Mouse (Mus musculus) lung, adult 18-20 months (tissue): ENCODE measurements around the gene Efna5.

Experiments
- DNase-seq, 2 experiments: peaks; one replicate each; pipeline ENCODE4 v3.0.0; 2022; ENCODE audit warnings: mixed read lengths in 2 of 2

The Efna5 gene

DNA sequence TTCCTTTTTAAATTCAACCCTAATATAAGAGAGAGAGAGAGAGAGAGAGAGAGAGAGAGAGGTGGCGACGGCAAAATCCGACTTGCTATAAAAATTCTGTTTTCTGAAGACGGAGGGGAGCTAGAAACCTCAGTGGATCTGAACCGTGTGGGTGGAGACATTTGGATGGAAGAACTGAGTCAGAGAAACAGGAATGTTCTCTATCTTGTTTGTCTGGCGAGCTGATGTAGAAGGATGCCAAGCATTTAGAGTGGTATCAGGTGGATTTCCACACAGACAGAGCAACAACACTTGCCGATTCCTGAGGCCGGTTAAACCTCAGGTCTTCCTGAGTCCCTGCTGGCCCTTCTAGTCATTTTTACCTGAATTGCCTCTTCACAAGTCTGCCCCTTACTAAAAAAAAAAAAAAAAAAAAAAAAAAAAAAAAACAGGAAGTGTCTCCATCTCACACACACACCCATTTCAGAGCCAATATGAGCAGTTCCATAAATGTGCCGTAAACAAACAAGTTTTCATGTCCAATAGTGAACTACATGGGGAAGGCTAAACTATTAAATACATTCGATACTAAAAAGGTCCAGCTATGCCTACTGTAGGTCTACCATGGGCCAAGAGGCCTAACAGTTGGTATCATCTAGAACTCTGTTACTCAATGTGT, 231.7 kb downstream of the Efna5 start:
- DNase-seq, result peak; percentile 47 to 69

- no peak for DNase-seq
These were observed 234.3 kb downstream of the Efna5 start for GRCm38 (mm10) chr17:62646836-62647235.

DNA sequence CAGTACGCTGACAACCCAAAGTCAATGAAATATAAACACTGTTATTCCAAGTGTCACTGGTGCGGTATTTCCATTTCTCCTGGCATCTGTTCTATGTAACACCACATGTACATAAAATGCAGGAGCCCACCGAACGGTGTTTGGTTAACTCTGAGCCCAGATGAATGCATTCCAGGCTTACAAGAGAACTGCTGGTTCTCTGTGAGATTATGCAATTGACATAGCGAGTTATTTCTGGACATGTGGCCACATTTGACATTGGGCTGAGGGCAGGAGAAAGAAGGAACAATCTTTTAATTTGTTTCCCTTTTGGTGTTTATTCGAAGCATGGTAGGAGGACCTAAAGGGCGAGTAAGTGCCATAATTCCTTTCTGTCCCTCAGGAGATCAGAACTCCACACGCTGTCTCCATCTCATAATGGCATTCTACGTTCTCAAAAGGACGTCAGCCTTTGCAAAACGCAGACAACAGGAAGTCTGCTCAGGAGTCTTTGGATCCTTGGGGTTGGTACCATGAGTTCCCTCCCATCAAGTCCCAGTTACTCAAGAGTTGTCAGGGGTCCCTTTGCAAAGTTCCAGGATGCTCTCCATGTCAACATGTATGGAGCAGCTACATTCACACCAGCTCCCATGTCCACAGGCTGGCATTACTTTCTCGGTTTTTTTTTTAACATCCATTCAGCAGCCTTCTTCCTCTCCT, 238.5 kb downstream of the Efna5 start:
- DNase-seq, result no peak

DNA sequence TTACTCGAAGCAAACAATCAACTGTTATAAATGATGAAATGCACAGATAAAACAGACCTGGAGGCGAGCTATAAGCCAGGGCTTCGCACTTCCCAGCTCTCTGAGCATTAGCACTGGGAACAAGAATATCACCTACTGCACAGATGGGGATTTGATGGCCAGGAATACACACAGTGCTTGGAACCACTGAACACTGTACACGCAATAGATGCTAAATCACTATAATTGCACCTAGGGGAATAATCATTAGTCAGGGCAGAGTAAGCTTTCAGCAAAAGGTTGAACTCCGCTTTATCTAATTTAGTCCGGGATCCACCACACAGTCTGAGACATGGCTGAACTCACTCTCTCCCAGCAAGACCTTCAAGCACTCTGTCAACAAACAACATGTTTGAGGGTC, 240.5 kb downstream of the Efna5 start:
- DNase-seq, result no peak

- no peak for DNase-seq
These were observed 244.2 kb downstream of the Efna5 start for GRCm38 (mm10) chr17:62636896-62637295.

GRCm38 (mm10) chr17:62634937-62635336, 246.2 kb downstream of the Efna5 start:
- DNase-seq, result no peak

GRCm38 (mm10) chr17:62628474-62628873, 252.6 kb downstream of the Efna5 start:
- DNase-seq, result no peak

DNA sequence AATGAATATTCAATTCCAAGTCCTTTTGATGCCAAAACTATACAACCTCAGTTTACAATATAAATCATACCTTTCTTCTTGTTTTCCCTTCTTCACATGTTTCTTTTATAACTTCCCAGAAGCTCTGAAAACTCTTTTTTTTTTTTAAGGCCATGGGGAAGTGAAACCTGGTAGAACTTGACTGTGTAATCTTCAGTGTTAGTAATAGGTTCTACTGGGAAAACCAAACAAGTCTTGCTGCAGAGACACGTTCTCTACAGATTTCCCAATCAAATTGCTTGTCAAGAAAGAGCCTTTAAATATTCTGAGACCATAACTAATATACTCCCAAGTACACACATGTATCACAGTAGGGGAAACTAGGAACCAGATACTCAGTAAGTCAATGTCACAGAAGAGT, 253.6 kb downstream of the Efna5 start:
- no peak for DNase-seq

GRCm38 (mm10) chr17:62625646-62626020, 255.5 kb downstream of the Efna5 start:
- no peak for DNase-seq

GRCm38 (mm10) chr17:62624804-62625645, 256.1 kb downstream of the Efna5 start:
- DNase-seq, result no peak

DNA sequence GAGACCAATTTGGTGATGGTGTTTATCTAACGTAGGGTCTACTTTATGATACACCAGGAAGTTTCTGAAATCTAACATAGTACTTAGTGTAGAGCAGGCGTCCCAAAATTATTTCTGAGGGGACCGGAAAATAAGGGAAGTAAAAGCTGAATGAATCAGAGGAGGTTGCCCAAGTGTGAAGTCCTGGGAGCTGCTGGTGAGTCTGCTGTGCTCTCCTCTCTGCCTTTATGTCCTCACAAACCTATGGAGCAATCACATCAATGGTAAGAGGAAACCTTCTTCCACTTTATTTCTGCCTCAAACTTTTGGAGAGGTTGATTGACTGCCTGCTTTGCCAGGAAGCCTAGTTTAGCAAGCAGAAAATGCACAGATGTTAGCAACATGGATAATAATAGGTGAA, 257.9 kb downstream of the Efna5 start:
- no peak for DNase-seq

DNA sequence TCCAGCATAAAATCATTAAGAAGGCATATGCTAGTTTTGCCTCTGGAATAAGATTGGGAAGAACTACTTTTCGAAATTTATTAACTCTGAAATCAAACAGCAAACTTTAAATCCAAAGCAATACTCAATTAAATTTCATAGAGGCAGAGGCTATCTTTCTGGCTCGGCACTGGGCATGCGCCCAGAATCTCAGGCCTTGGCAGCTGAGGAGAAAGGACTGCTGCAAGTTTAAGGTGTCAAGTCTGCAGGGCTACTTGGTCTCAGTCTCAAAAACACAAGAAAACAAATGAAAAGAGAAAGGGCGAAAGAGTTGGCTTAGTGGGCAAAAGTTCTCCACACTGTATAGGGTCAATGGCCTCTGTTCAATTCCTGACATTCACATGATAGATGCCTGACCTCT, 258.6 kb downstream of the Efna5 start:
- DNase-seq, result no peak

DNA sequence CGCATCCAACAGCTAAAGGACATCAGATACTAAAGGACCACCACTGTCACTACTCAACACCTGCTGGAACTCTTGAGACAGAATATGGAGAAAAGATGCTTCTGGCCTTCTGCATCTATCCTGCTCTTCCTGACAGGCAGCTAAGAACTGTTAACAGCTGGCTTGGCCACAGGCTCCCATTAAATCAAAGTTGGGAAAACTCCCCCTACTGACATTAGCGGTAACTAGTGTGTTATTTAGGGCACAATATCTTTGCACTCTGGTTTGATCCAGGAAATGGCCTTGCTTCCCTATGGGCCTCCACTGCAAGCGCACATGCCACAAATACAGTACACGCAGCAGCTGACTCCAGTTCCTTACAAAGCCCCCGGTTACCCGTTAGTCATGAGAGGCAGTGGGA, 266.0 kb downstream of the Efna5 start:
- DNase-seq, result no peak

DNA sequence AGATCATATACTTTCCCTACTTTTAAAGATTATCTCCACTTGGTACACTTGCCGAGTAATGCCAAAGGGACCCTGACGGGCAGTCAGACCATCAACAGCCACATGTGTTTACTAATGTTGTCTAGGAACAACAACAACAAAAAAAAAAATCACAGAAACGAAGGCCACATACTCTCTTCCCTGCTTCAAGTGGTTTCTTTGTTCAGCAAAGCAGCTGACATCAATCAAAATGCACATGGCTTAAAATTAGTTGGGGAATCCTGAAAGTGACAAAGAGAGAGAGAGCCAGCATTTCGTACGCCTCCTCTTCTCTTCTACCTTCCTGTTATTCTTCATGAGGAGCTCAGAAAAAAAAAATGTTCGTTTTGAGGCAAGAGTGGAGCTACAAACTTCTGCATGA, 266.4 kb downstream of the Efna5 start:
- no peak for DNase-seq

GRCm38 (mm10) chr17:62614237-62614636, 266.9 kb downstream of the Efna5 start:
- DNase-seq, result no peak

DNA sequence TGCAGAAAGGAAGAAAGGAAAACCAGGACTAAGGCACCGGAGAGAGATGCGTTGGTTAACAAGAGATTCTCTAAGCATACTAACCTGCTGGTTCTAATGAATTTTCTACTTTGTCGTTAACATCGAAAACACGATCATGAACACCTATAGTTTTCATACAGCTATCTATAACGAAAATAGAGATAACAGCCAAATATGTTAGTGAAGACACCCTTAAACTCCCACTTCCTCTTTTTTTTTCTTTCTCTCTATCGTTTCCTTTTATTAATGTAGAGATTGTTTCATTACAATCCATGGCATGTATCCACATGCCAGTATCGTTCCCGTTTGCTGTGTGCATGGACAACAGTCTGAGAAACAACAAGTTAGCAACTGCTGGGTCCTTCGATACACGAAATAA, 267.9 kb downstream of the Efna5 start:
- no peak for DNase-seq

GRCm38 (mm10) chr17:62608145-62608544, 273.0 kb downstream of the Efna5 start:
- DNase-seq, result no peak

DNA sequence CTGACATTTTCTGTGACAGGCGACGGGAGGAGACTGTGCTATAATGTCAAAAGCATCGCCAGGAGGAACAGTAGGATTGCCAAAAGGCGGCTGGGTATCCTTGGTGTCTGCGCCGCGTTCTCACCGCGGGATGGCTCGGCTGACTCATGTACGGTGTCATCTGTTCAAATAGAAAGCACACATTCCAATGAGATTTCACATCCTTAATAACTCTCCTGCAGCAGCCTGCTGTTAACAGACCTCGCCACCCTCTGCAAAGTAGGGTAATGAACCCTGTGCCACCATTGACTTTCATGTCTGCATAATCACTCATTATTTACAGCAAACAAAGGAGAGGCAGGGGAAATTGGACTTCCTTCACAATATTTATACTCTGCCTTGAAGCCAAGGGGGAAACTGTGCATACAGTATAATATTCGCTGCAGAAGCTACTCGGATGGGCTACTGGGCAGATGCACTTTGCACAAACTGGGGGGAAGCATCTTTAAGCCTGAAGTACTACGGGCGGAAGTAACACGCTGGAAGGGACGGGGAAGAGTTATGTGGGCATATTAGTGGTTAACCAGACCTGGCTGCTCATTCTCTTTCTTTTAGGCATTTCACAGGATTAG, 273.7 kb downstream of the Efna5 start:
- DNase-seq, result no peak

DNA sequence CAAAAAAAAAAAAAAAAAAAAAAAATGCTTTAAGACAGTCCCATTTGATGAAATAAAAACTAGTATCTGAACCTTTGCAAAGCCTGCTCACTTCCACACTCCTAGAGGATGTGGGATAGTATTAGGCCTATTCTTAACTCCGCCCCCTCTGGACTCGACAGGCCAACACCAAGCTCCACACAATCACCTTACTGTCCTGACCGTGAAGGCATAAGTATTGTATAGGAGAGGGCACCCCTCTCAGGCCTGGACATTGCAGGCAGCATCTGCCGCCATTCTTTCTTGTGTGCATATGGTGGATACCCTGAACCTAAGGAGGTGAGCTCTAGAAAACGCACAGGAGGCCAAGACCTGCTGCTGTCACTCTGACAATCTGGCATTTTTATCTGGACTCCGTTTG, 274.4 kb downstream of the Efna5 start:
- no peak for DNase-seq

DNA sequence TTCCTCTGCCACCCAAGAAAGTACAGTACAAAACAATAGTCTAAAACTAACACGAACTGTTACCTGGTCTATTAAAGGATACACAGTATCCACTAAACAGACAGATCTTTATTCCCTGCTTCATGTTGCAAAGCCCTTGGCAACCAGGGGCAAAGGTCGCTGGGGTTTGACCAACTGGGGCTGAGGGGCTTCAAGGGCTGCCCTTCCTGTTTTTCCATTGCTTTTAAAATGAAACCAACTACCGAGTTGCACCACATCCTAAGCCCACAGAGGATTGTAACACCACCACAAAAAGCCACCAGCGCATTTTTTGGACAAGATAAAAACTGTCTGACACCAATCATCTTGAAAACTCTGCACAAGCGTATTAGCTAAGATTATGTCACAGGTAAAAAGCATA, 276.8 kb downstream of the Efna5 start:
- DNase-seq, result no peak

GRCm38 (mm10) chr17:62603604-62604003, 277.5 kb downstream of the Efna5 start:
- no peak for DNase-seq

DNA sequence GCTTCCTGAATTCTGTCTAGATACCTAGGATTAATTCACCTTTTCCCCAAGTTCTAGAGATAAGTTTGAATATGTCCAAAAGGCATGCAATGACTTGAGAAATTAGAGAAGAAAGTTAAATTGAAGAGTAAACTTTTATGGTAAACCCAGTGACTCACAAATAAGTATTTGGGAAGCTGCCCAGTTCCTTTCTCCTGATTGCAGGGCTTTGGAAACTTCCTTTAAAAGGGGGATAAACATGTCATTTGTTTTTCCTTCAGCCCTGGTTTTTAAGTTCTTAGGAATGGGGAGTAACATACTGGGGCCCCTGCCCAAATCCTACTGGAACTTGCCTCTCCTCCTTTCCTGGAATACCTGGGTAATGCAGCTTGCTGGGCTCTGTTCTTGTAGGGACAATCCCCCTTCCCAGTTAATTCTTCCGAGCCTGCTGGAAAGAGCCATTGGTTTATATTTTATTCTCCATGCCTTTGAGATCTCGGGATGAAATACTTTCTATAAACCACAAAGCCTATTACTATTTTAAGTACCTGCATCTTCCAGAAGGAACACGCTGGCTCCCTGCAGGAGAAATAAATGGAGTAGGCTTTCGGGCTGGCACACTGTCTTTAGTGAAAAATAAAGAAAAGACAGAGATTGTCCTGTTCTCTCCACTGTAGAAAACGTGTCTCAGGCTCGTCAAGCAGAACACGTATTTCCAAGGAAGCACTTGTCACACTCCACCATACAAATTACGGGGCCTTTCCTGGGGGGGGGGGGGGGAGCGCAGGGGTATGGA, 282.2 kb downstream of the Efna5 start:
- no peak for DNase-seq
